Mouse (Mus musculus) common myeloid progenitor, adult 5-6 weeks (primary cell): Measurements from ENCODE around the gene Bola1. TPM values are rescaled to one million over a fixed set of nuclear protein-coding genes. Genes with fewer than 3 reads are reported as not detected.
A peak's percentile ranks its signal among the peaks of the same experiment; 100 is the strongest.

Experiments used
- ATAC-seq: replicated peaks from 2 replicates; pipeline ENCODE4 v1.8.0; 2016; ENCODE audit warnings: low read depth, mild to moderate bottlenecking, moderate TSS enrichment, inconsistent platforms; ENCODE audit not compliant: poor library complexity, severe bottlenecking
- total RNA-seq: library from RNA; stranded (forward); fragments of 200-1000, 187-1606 nt; gene quantifications from 2 replicates; pipeline ENCODE4 v1.2.3, GENCODE M21; 2017

Gene Bola1
- total RNA-seq, 1 experiment from 2014 or later = 38.2 TPM

DNA sequence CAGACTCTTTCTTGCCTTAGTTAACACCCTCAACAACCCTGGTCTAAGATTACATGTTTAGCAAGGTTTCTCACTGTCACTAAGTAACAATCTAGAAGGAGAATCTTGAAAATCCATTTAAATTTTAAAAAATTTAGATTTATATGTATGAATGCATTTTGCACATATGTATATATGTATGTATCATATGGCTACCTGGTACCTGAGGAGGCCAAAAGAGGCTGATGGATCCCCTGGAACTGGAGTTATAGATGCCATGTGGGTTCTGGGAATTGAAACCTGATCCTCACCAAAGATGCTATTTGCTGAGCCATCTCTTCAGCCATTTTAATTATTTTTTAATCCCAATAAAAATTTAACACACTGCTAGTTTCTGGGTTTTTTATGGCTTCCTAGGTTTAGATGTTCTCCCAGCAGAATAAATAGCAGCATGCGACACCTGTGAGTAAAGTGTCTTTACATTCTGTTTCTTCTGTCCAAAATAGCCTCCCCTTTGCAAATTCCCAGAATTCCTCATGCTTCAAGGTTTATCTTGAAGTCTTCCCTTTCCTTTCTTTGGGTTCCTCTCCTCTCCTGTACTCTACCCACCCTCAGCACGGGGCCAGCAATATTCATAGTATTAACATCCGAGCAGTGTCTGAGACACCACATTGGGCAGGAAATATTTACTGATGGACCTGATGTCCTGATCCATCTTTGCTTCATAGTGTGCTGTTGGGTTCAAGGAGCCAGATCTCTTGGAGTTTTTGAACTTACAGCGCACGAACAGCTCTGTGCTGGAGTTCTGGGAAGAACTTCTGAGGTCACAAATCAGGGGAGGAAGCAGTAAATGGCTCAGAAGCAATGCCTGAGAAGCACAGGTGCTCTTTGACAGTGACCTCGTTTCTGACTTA, 28.9 kb upstream of the Bola1 start:
- ATAC-seq = no peak

DNA sequence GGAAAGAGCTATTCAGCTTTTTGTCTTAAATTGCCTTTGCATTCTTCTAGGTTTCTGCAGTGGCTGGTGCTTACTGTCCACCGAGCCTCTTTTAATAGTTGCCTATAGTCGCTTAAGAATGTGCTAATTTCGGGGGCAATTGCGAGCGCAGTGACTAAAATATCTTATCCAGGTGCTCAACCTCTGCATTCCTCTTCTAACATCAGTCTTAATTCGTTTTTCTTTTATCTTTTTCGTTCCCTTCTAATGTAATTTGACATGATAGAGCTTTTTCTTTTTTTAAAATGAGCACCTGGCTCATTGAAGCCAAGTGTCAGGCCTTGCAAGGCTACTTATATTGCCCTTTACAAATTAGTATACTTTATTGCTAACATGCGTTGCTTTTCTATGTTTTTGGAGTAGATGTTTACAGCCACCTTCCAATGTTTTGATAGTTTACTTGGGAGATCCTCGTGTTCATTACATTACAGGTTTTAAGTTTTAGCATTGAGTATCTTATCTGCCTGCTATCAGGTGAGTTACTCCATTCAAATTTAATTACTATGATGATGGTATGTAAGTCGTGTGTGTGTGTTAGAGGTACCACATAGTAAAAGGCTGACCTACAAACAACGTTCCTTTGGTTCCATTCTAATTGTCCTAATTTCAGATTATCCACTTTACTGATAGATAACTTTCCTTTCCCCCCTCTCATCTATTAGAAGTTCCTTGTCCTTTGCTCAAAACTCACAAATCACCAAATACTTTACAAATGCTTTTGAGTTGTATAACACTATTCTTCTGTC, 28.0 kb upstream of the Bola1 start:
- ATAC-seq = no peak

- ATAC-seq = peak; percentile 64
These were observed 26.9 kb upstream of the Bola1 start, which contains the start of gene Hist2h3c1 for GRCm38 (mm10) chr3:96246427-96246856. Hist2h3c1 (plus strand) TSS chr3:96246685.

DNA sequence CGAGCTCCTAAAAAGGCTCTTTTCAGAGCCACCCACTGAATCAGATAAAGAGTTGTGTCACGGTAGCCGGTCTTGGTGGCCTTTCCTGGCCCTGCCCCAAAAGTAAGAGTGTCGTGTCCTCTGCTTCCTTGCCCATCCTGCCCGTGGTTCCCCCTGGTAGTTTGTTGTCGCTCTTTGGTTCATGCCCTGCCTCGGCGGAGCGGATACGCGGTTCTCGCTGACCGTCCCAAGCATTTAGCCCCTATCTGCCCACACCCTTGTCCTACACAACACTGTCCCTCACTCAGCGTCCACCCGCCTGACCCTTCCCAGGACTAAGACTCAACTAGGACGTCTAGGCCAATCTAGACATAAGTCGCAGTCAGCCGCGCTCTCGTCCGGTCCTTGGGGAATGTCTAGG, 26.5 kb upstream of the Bola1 start:
- ATAC-seq = peak; percentile 46

GRCm38 (mm10) chr3:96245003-96245886, 25.7 kb upstream of the Bola1 start, which contains the start of gene Hist2h2aa1:
Hist2h2aa1 (plus strand) TSS chr3:96245497.
- peak; percentile 71 for ATAC-seq

GRCm38 (mm10) chr3:96243921-96244572, 24.5 kb upstream of the Bola1 start:
- no peak for ATAC-seq

DNA sequence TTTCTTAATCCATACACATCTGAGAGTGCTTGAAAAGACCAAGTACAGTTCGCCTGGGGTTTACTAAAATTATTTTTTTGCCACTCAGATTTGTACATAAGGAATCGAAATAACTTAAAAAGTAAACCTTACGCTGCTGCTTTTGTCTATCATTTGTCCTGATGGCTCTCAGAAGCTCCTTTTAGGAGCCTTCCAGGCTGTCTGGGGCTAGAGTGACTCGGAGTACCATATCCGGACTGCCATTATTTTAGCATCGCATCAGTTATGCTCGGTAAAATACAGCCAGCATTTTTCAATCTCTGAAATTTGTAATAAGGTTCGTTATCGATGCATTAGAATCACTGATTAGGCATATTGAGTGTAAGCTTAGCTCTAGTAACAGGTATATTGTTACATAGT, 21.3 kb upstream of the Bola1 start:
- ATAC-seq = no peak

DNA sequence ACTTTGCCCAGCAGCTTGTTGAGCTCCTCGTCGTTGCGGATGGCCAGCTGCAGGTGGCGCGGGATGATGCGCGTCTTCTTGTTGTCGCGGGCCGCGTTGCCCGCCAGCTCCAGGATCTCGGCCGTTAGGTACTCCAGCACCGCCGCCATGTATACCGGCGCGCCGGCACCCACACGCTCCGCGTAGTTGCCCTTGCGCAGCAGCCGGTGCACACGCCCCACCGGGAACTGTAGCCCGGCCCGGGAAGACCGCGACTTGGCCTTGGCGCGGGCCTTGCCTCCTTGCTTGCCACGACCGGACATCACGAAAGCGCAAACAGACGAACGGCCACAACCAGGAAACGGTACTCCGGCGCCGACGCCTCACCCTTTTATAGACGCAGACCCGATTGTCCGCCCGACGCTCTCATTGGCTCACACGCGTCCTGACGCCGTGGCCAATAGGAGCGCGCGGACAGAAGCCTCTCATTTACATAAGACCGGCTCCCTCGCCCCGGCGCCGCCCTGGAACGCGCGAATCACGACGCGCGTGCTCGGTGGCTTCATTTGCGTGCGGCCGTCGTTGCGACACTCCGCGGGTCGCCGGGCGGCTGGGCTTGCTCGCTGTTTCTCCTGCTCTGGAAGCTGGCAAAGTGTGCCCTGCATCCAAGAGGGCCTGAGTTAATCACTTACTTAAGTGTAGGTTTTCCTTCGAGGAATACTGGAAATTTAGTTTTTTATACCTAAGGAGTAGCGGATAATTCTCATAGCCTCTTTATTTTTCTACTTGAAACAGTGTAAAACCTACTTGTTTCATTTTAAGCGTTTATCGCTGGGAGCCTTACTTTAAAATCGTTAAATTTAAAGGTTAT, 20.7 kb upstream of the Bola1 start, which contains the start of gene Hist2h2aa2:
Hist2h2aa2 (minus strand) TSS at position 328 of the 850 bp plus-strand sequence.
- peak; percentile 64 for ATAC-seq

- peak; percentile 65 for ATAC-seq
These were observed 19.7 kb upstream of the Bola1 start, which contains the start of gene Hist2h3c2 for GRCm38 (mm10) chr3:96238954-96239793. Hist2h3c2 (minus strand) TSS chr3:96239127.

- ATAC-seq = no peak
These were observed 18.5 kb upstream of the Bola1 start for GRCm38 (mm10) chr3:96237904-96238511.

- no peak for ATAC-seq
These were observed 17.9 kb upstream of the Bola1 start for GRCm38 (mm10) chr3:96237335-96237903.

- ATAC-seq = no peak
These were observed 17.4 kb upstream of the Bola1 start for GRCm38 (mm10) chr3:96236834-96237334.

- ATAC-seq = no peak
These were observed 16.3 kb upstream of the Bola1 start for GRCm38 (mm10) chr3:96235836-96236235.

DNA sequence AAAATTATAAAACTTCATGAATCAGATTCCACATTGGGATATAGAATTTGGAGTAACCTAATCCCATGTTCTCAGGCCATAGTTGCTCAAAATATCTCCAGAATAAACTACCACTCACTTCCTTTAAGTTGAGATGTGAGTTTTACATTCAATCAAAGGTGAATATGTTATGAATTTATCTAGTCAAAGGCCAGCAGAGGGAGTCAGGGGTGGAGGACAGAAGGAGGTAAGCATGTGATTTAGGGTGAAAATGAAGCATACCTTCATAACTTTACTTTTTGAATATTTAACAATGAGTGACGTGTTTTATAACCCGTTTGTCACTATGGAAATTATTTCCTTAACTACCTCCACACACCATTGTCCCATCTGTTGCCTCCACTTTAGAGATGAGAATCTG, 15.4 kb upstream of the Bola1 start:
- ATAC-seq = no peak

- no peak for ATAC-seq
These were observed 12.2 kb upstream of the Bola1 start for GRCm38 (mm10) chr3:96231758-96232120.

DNA sequence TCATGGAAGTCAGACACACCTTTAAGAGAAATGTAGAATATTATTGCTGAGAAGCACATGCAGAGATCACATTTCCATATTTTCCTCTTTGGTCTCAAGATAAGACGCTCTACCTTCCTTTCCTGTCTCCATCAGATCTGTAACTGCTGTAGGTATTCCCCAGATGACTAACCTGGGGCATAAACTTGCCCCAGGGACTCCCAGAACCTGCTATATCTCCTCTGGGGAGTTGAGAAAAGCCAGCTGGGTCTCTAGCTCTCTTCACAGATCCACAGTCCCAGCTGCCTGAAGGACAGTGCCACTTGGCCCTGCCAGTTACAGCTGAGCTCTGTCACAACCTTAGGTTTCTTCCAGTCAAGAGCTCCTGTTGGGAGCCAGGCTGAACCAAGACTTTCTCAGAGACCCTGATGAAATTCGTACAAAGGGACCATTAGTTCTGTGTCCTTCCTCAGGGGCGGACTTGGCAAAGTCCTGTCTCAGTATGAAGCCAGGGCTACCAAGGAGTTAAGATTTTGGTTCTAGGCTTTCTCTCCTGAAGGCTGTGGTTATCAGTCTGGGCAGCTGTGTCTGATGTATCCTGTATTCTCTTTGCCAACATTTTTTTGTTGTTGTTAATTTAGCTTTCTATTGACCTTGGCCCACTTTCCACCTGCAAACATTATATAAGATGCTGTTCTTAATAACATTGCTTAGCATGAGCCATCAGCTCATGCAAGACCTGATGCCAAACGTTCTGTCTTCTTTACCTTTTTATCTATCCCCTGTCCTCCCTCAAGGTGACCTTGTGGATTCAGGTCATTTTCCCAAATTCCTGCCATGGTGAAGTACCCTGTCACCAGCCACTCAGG, 11.6 kb upstream of the Bola1 start:
- ATAC-seq = no peak
